Mouse (Mus musculus) testis, adult 2 months (tissue): ENCODE measurements around the gene Tmem231. TPM values are rescaled to one million over a fixed set of nuclear protein-coding genes. Genes with fewer than 3 reads are reported as not detected.
A peak's percentile ranks its signal among the peaks of the same experiment; 100 is the strongest.

Experiments
- H3K27ac ChIP-seq: fragments of 200-500 bp; 2 replicates; pipeline ENCODE4 v1.5.1; 2012; ENCODE audit warnings: low read depth, low read length; ENCODE audit not compliant: control insufficient read depth, insufficient read depth
- H3K27me3 ChIP-seq: fragments of 200-500 bp; 2 replicates; pipeline ENCODE4 v1.6.1; 2012; ENCODE audit warnings: mild to moderate bottlenecking, low read length, moderate library complexity; ENCODE audit not compliant: control insufficient read depth, insufficient read depth
- H3K36me3 ChIP-seq: fragments of 200-500 bp; 2 replicates; pipeline ENCODE4 v1.6.1; 2012; ENCODE audit warnings: mild to moderate bottlenecking, low read length; ENCODE audit not compliant: control insufficient read depth, insufficient read depth
- H3K4me1 ChIP-seq: fragments of 200-500 bp; 2 replicates; pipeline ENCODE4 v1.6.1; 2012; ENCODE audit warnings: low read length; ENCODE audit not compliant: control insufficient read depth, insufficient read depth
- H3K4me3 ChIP-seq: fragments of 200-500 bp; 2 replicates; pipeline ENCODE4 v1.5.1; 2012; ENCODE audit warnings: low read depth, mild to moderate bottlenecking, low read length, moderate library complexity, mixed read lengths; ENCODE audit not compliant: control insufficient read depth
- CTCF ChIP-seq: fragments of 200-500 bp; IDR thresholded peaks from 2 replicates; pipeline ENCODE4 v1.5.1; 2012; ENCODE audit warnings: low read depth, mild to moderate bottlenecking, inconsistent platforms, low read length, moderate library complexity; ENCODE audit not compliant: control insufficient read depth, insufficient read depth, insufficient replicate concordance
- POLR2A ChIP-seq: fragments of 200-500 bp; IDR thresholded peaks from 2 replicates; pipeline ENCODE4 v1.6.1; 2012; ENCODE audit warnings: low read depth, mild to moderate bottlenecking, inconsistent platforms, low read length, moderate library complexity; ENCODE audit not compliant: control insufficient read depth
- polyA plus RNA-seq: library from polyadenylated mRNA; depleted of rRNA; stranded (reverse); fragments of >200 nt; gene quantifications from 2 replicates; pipeline ENCODE4 v1.2.3, GENCODE M21; 2012

The Tmem231 gene
- polyA plus RNA-seq, 1 experiment = 18.6 TPM

DNA sequence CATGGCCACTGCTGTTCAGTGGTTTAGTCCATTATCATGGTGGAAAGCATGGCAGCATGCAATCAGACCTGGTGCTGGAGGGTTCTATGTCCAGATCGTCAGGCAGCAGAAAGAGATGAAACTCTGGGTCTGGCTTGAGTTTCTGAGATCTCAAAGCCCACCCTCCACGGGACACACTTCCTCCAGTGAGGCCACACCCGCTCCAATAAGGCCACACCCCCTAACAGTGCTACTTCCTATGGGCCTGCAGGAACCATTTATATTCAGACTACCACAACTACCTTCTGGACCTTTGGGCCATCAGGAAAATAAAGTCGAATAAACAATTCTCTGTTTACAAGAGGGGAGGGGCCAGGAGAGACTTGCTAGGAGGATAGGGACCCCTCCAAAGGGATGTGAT is 12.7 kb downstream of the Tmem231 start:
- Histone ChIP-seq H3K27ac (peak overlapping the region; percentile 76), H3K36me3 (no peaks in the 10 kb centered on the region), H3K4me1 (peaks cover 3% of the 10 kb centered on the region), H3K4me3 (no peak overlapping the region), H3K27me3 (no peaks in the 10 kb centered on the region)
- TF ChIP-seq POLR2A (no peak), CTCF (no peak)

DNA sequence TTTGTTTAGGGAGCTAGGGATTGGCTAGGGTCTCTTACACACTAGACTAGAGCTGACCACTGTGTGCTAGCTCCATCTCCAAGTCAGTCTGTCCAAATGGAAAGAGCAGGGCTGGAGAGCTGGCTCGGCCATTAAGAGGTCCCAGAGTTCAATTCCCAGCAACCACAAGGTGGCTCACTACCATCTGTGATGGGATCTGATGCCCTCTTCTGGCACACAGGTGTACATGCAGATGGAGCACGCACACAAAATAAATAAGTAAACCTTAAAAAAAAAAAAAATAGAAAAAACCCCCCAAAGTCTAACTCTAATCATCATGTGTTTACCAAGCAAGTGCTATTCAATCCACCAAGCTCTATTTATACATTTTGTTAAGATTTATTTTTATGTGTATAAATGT is 14.0 kb downstream of the Tmem231 start:
- peaks cover 4% of the 10 kb centered on the region for H3K4me1 ChIP-seq
- no peaks in the 10 kb centered on the region for H3K36me3 ChIP-seq
- H3K27ac ChIP-seq = no peak overlapping the region
- no peak overlapping the region for H3K4me3 ChIP-seq
- TF ChIP-seq POLR2A = no peak
- TF ChIP-seq CTCF = no peak
- no peaks in the 10 kb centered on the region for H3K27me3 ChIP-seq

DNA sequence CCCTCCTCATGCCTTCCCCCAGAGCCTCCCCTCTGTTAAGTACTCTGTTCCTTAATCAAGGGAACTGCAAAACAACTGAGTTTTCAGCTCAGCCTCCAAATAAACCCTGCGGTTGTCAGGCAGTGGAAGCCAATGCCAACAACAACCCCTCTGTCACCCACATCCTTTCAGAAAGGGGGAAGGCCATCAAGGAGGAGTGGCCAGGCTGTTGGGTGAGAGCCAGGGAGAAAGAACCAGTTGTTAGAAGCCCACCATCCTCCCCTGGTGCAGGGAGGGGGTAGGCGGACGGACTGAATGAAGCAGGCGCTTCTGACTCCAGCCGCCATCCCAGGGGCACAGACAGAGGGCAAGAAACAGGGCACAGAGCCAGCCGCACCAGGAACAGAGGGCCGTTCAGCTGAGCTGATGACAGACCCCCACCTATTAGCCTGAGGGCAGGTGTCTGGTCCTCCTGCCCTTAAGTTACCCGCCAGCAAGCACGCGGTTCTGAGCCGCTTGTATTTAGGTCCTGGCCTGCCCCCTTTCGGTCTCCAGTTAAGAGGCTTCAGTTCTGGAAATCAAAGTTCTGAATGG is 20.7 kb downstream of the Tmem231 start:
- TF ChIP-seq POLR2A (no peak), CTCF (no peak)
- Histone ChIP-seq H3K27ac (no peak overlapping the region), H3K27me3 (no peaks in the 10 kb centered on the region), H3K4me1 (peaks cover 15% of the 10 kb centered on the region), H3K36me3 (no peaks in the 10 kb centered on the region), H3K4me3 (peak overlapping the region; percentile 64)

DNA sequence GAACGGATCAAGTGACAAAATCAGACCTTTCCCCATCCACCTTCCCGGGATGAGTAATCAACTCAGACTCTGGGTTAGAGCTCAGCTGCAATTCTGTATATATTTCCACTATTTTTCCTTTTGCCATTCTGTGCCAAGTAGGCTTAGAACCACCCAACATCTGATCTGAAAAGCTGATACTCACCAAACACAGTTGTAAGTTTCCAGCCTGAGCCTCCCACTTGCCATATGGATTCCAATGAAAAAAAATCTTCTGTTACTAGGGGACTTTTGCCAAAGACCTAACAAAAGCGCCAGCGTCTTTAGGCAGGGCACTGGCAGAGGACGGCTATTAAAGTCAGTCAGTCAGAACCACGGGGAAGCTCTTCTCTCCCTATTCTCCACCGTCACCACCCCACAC is 22.1 kb downstream of the Tmem231 start:
- no peaks in the 10 kb centered on the region for H3K36me3 ChIP-seq
- no peak overlapping the region for H3K27ac ChIP-seq
- TF ChIP-seq POLR2A = no peak
- TF ChIP-seq CTCF = no peak
- no peaks in the 10 kb centered on the region for H3K27me3 ChIP-seq
- no peak overlapping the region for H3K4me3 ChIP-seq
- H3K4me1 ChIP-seq = peaks cover 15% of the 10 kb centered on the region

DNA sequence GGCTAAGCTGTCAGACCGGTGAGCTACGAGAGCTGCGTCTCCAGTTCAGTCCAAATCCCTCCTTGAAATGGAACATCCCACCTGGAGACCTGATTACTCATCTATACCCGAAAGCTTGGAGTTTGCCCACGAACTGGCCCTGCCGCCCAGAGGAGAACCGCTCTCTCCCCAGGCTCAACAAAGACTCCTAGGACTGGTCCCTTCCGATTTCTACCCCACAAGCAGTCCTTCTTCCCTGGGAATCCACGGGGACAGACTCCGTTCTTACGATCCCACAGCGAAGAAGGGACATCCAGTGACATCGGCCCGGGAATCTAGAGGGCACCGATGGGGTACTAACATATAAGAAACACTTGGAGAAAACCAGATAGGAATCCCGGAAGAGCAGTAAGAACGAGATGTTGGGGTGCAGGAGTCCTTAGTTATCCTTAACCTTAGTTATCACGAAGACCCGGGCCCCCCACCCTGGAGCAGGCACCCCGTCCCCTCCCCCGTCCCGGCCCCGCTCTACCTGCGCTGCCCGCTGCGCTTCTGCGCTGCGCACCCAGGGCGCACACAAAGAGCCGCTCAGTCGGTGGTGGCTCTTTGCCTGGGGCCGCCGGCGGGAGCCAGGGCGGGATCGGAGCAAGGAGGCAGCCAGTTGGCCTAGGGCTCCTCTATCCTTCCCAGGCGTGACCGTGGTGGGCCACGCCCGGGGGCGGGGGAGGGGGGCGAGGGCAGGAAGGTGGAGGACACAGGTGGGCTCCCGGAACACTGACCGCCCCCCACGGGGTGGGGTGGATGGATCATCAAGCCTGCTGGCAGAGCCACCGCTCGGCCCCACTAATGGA is 23.8 kb downstream of the Tmem231 start, which contains the start of gene Chst5:
TSS of gene Chst5 (minus strand) at position 827 of the 830 bp plus-strand sequence.
- Histone ChIP-seq H3K36me3 (no peaks in the 10 kb centered on the region), H3K4me1 (peaks cover 14% of the 10 kb centered on the region), H3K4me3 (no peak within 1 kb of the TSS; the same call in 1 of the 2 replicates), H3K27ac (no peak within 1 kb of the TSS), H3K27me3 (no peaks in the 10 kb centered on the region)
- TF ChIP-seq CTCF (no peak), POLR2A (no peak)

DNA sequence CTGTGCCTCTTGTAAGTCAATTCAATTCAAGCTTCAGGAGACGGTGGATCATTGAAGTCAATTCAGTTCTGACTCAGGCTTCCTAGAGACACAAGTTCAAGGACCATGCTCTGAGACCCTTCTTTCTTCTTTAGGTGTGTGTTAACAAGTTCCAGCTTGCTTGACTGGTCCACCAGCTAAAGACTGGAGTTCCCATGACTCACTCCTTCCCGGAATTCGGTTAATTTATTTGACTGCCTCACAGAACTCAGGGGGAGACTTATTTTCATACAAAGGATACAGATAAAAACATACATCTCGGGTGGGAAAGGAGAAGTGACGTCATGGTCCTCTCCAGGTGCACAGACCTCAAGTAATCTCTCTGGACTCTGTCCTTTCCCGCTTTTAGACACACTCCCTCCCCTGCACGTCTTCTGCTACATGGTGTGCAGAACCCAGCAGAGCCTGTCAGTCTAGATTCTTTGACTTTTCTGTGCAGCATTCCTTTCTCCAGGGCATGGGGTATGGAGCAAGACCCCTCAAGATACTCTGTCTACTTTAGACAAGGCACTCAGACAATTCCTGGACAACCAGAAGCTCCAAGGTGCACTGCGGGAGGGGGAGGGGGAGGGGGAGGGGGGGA is 28.1 kb downstream of the Tmem231 start:
- no peak for TF ChIP-seq POLR2A
- no peak for TF ChIP-seq CTCF
- Histone ChIP-seq H3K27ac (no peak overlapping the region), H3K4me1 (peaks cover 5% of the 10 kb centered on the region; the same call in 1 of the 2 replicates), H3K36me3 (no peaks in the 10 kb centered on the region), H3K27me3 (no peaks in the 10 kb centered on the region), H3K4me3 (no peak overlapping the region)

DNA sequence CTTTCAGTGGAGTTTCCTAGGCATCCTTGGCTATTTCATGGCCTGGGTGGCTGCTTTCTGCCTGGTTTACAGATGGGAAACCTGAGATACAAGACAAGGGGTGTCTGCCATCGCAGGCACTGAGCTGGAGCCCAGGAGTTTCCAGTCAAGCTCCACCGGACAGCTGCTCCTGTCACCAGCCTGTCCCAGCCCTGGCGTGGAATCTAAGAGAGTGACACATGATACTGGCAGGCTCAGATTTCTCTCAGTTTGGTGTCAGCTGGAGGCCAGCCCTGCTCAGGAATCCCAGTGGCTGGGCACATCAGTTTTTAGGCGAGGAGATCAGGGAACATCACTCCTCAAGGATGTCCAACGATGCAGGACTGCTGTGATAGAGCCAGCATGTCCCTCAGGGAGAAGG is 31.6 kb downstream of the Tmem231 start:
- H3K27ac ChIP-seq = no peak overlapping the region

More for the DNA sequence above, 31.6 kb downstream of the Tmem231 start:
- no peak overlapping the region for H3K4me3 ChIP-seq
- TF ChIP-seq CTCF = no peak
- H3K27me3 ChIP-seq = no peaks in the 10 kb centered on the region
- no peaks in the 10 kb centered on the region; the same call in 1 of the 2 replicates for H3K4me1 ChIP-seq
- no peaks in the 10 kb centered on the region for H3K36me3 ChIP-seq
